Mouse (Mus musculus): Measurements from ENCODE around the gene Glrx. TPM values are rescaled to one million over a fixed set of nuclear protein-coding genes. Genes with fewer than 3 reads are reported as not detected.
A peak's percentile ranks its signal among the peaks of the same experiment; 100 is the strongest.

Glrx gene
- polyA plus RNA-seq (2012; ENCODE audit: insufficient read depth, low replicate concordance) = 6.3 TPM in 1 of 2 replicates, not detected in the other

DNA sequence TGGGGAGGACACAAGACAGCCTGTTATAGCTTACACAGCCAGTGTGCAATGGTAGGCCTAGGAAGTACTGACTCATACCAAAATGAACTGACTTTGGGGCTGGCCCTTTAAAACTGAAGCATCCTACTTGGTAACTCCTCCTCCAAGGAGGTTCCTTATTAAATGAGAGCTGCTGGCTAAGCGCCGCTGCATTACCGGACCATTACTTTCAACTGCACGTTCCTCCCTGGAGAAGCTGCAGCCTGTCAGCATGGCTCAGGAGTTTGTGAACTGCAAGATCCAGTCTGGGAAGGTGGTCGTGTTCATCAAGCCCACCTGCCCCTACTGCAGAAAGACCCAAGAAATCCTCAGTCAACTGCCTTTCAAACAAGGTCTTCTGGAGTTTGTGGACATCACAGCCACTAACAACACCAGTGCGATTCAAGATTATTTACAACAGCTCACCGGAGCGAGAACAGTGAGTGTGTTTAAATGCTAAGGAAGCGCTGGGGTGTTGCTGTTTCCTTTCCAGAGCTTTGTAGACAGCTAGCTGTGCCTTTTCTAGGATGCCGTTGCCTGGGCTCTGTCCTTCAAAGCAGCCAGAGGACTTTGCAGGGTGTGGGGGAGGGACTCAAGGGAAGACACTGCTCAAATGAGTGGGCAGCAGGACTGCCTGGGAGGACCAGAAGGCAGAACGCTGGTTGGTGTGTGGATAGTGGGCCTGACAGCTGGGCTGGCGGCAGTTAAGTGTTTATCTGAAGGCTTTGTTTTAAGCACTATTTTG, at the start of gene Glrx:
Gene Glrx (plus strand): TSS at position 150 of the 763 bp plus-strand sequence.
- Histone ChIP-seq H3K36me3 (replicated peaks; ENCODE audit: low read length) (peaks cover 6% of the 10 kb centered on the region), H3K9me3 (no peaks in the 10 kb centered on the region), H3K27me3 (replicated peaks) (no peaks in the 10 kb centered on the region), H3K4me3 (replicated peaks) (peak within 1 kb of the TSS; percentile 94), H3K4me1 (peaks cover 64% of the 10 kb centered on the region)
- TF ChIP-seq FLI1 (IDR thresholded peaks at IDR 0.05; ENCODE audit: low read length) (no peak), GATA1 (IDR thresholded peaks at IDR 0.05; ENCODE audit: borderline replicate concordance, low read length) (no peak)

DNA sequence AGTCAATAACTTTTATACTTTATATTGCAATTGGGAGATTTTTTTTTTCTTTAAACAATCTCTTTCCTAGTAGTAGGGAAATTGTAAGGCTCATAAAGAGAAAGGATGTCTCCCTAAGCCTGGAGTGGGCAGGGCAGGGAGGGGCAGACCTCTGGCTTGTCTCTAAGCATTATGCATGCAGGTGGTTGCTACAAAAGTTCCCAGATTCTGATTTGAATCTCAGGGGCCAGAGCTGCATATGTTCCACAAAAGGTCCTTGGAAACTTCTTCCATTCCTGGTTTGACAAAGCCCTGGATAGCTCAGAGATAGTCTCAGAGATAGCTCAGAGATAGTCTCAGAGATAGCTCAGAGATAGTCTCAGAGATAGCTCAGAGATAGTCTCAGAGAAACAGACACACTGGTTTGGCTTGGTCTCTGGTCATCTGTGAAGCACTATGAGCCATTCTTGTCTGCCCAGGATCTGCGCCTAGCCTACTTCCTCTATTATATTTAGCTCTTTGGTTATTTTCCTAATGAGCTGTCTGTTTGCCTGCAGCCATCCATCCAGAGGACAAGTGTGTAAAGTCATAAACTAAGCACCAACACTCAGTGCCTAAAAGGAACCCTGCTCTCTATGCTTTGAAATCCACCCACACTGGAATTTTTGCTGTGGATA, 49.0 kb upstream of the Glrx start:
- Histone ChIP-seq H3K4me3 (replicated peaks) (no peak overlapping the region), H3K4me1 (peaks cover 59% of the 10 kb centered on the region), H3K9me3 (no peaks in the 10 kb centered on the region), H3K36me3 (replicated peaks; ENCODE audit: low read length) (peaks cover 7% of the 10 kb centered on the region), H3K27me3 (replicated peaks) (no peaks in the 10 kb centered on the region)
- no peak for TF ChIP-seq GATA1 (IDR thresholded peaks at IDR 0.05; ENCODE audit: borderline replicate concordance, low read length)
- no peak for TF ChIP-seq FLI1 (IDR thresholded peaks at IDR 0.05; ENCODE audit: low read length)

DNA sequence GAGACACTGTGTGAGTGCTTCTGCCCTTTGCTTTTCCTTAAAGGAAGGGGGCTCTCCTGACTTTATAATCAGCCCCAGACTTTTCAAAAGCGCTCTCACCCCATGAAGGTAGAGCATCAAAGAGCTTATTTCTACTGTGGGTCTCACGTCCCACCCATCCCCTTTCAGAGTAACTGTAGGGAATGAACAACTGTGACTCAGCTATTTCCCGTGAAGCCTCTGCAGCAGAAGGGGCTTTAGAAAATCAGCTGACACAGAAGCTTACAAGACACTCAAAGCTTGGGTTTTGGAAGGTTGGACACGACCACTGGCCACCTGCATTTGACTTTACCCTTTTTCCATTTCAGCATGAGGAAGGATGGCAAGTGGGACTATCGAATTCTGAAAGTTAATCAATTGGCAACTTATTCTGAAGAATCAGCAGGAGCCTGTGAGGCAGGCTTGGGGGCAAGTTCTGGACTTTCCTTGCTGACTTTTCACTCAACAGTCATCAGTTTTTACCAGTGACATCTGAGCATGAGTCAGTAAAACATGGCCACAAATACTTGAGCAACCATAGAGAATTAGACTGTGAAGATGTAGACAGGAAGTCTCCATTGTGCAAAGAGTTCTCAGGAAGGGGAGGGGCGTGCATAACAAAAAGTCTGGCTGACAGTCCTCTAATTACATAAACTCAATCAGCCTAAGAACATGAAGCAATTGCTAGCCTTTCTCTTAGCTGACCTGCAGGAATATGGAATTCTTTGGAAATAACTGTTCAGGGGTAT, 45.6 kb upstream of the Glrx start:
- H3K27me3 ChIP-seq (replicated peaks) = no peaks in the 10 kb centered on the region
- H3K9me3 ChIP-seq = no peaks in the 10 kb centered on the region
- peaks cover 2% of the 10 kb centered on the region for H3K36me3 ChIP-seq (replicated peaks; ENCODE audit: low read length)
- H3K4me3 ChIP-seq (replicated peaks) = no peak overlapping the region
- no peak for TF ChIP-seq GATA1 (IDR thresholded peaks at IDR 0.05; ENCODE audit: borderline replicate concordance, low read length)
- no peak for TF ChIP-seq FLI1 (IDR thresholded peaks at IDR 0.05; ENCODE audit: low read length)
- peaks cover 86% of the 10 kb centered on the region for H3K4me1 ChIP-seq

DNA sequence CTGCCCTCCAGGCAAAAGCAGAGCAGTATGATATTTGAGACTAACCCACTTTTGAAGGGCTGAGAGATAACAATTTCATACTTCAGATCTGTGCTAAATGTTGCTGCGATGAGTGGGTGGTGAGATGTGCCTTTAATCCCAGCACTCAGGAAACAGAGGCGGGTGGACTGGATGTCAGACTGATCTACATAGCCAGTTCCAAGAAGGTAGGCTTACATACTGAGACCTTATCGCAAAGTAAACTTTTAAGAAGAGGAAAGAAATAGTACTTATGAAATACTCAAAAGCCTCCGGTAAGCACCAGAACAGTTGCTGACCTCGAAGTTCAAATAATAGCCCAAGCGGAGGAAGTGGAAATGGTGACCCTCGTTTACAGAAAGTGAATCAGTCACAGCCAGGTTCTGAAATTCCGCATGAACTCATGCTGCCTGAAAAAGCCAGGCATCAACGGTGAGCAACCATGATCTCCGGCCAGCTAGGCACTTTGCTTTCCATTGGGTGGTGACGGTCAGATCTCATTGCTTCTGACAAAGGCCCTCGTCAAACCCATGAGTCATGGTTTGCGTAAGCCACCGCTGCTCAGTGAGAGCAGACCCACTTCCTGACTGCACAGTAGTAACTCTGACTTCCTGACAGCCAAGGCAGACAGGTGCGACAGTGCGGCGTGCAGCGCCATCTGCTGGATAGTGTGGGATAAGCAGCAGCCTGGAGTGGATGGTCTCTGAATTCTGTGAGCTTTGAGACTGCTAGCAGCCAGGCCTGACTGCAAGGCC, 42.1 kb upstream of the Glrx start:
- Histone ChIP-seq H3K4me1 (peaks cover 69% of the 10 kb centered on the region), H3K36me3 (replicated peaks; ENCODE audit: low read length) (peaks cover 2% of the 10 kb centered on the region), H3K27me3 (replicated peaks) (no peaks in the 10 kb centered on the region), H3K4me3 (replicated peaks) (peak overlapping the region; percentile 90), H3K9me3 (no peaks in the 10 kb centered on the region)
- TF ChIP-seq GATA1 (IDR thresholded peaks at IDR 0.05; ENCODE audit: borderline replicate concordance, low read length) = no peak
- TF ChIP-seq FLI1 (IDR thresholded peaks at IDR 0.05; ENCODE audit: low read length) = peak; percentile 62; the same call in 1 of the 2 replicates

DNA sequence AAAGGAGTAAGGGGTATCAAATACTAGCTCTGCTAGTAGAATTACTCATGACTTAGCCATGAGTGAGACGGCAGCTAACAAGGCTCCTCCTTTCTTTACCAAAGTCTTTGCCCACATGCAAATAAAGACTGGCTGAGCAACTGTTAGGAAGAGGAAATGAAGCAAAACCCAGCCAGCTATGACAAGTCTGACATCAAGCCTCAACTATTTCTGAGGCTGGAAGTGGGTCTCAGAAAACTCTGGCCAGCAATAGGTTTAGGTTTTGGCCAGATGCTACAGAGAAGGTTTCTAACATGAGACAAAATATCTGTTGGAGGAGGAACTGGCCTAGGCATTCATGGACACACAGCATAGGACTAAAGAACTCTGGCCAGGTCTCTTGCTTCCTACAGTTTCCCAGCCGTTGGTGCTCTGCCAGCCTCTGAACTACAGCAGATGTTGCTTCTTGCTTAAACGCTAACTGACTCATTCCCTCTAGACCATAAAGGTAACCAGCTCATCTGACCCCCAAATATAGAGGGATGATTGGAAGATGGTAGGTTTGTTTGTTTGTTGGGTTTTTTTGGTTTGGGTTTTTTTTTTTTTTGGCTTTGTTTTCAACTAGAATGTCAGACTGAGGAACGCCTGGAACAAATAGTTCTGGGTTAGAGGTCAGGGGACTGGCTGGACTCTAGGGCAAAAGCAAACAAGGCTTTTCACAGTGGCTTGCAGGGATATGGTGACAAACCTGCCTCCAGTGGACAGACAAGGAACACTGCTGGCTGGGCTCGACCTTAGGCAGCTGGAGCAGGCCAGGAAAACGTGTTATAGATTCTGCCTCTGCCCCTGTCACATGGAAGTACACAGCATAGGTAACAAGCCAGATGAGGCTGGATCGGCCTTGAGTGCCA, 41.0 kb upstream of the Glrx start:
- Histone ChIP-seq H3K9me3 (no peaks in the 10 kb centered on the region), H3K4me3 (replicated peaks) (no peak overlapping the region), H3K4me1 (peaks cover 58% of the 10 kb centered on the region), H3K36me3 (replicated peaks; ENCODE audit: low read length) (no peaks in the 10 kb centered on the region), H3K27me3 (replicated peaks) (no peaks in the 10 kb centered on the region)
- no peak for TF ChIP-seq FLI1 (IDR thresholded peaks at IDR 0.05; ENCODE audit: low read length)
- TF ChIP-seq GATA1 (IDR thresholded peaks at IDR 0.05; ENCODE audit: borderline replicate concordance, low read length) = no peak

DNA sequence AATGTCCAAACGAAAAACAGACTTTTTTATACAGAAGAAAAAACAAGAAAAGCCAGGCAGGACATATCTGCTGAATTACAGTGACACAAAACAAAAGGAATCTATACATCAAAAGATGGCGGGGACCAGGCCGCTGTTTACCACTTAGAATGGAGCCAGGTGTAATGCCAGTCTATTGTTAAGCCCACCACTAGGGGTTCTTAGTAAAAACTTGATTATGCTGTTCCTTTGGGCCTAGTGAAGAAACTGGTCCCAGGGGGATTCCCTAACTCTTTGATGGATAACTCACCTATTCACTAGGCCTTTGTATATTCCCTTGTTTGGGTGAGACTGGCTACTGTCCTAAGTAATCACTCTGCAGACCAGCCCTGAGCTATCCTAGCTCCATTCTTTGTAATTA, 40.2 kb upstream of the Glrx start:
- H3K4me1 ChIP-seq = peaks cover 50% of the 10 kb centered on the region
- no peaks in the 10 kb centered on the region for H3K36me3 ChIP-seq (replicated peaks; ENCODE audit: low read length)
- no peaks in the 10 kb centered on the region for H3K27me3 ChIP-seq (replicated peaks)
- no peaks in the 10 kb centered on the region for H3K9me3 ChIP-seq
- no peak overlapping the region for H3K4me3 ChIP-seq (replicated peaks)
- TF ChIP-seq FLI1 (IDR thresholded peaks at IDR 0.05; ENCODE audit: low read length) = no peak
- no peak for TF ChIP-seq GATA1 (IDR thresholded peaks at IDR 0.05; ENCODE audit: borderline replicate concordance, low read length)

DNA sequence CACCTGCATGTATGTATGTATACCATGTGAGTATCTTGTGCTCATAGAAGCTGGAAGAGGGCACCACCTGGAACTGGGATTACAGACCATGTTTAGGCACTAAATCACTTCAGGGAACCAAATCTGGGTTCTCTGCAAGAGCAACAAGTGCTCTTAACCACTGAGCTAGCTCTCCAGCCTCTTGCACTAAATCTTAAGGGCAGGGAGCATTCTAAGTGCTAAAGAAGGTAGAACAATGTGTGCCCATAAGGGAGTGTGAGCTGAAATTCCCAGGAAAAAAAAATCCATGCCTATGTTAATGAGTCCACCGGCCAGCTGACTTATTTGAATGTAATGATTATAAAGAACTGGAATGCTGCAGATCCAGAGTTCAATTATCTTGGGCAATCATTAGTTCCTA, 31.7 kb upstream of the Glrx start:
- H3K4me3 ChIP-seq (replicated peaks) = no peak overlapping the region
- no peaks in the 10 kb centered on the region for H3K9me3 ChIP-seq
- H3K4me1 ChIP-seq = no peaks in the 10 kb centered on the region
- H3K36me3 ChIP-seq (replicated peaks; ENCODE audit: low read length) = no peaks in the 10 kb centered on the region
- no peaks in the 10 kb centered on the region for H3K27me3 ChIP-seq (replicated peaks)
- TF ChIP-seq GATA1 (IDR thresholded peaks at IDR 0.05; ENCODE audit: borderline replicate concordance, low read length) = no peak

DNA sequence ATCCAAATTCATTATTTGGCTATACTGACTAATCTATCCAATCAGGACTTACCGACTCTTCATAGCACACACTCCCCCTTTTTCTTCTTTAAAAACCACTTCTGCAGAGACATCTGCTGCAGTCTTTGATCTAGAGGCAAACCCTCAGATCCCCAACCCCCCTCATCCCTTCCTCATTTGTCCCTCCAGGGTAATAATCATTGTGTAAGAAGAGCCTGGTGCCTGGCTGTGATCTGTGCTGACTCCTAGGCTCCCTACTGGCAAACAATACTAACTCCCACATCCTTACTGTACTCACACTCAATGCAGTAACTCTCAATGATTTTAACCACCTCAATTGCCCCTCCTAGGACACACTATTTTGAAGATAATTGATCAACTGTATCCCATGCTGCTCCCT, 29.7 kb upstream of the Glrx start:
- no peaks in the 10 kb centered on the region for H3K27me3 ChIP-seq (replicated peaks)
- no peak for TF ChIP-seq GATA1 (IDR thresholded peaks at IDR 0.05; ENCODE audit: borderline replicate concordance, low read length)
- no peak for TF ChIP-seq FLI1 (IDR thresholded peaks at IDR 0.05; ENCODE audit: low read length)
- no peaks in the 10 kb centered on the region for H3K36me3 ChIP-seq (replicated peaks; ENCODE audit: low read length)
- H3K4me1 ChIP-seq = no peaks in the 10 kb centered on the region
- no peaks in the 10 kb centered on the region for H3K9me3 ChIP-seq
- no peak overlapping the region for H3K4me3 ChIP-seq (replicated peaks)

All from megakaryocyte, embryonic 14.5 days (primary cell).